ENCODE assay signal across 9 mouse cellular contexts in genomic region chr3:90464552-90465080, GRCm38 (mm10). TPM values are rescaled to one million over a fixed set of nuclear protein-coding genes. Genes with fewer than 3 reads are reported as not detected.
DNase-seq lines count a peak whose midpoint lies in the region; ATAC-seq and TF ChIP-seq lines count a peak whose summit lies in the region.
"Had no signal": no experiment of that assay in that cellular context is flagged by ENCODE, and none has a peak within 500 bp of the region (broad histone marks: within the 10 kb centered on the region; RNA-seq: fewer than 3 reads in every experiment).

No protein-coding gene starts in this region.

- no peak overlapping the region for H3K27ac ChIP-seq in forebrain, embryonic 16.5 days (ENCODE audit: low read length)
- no peak overlapping the region for H3K27ac ChIP-seq in hindbrain, embryonic 16.5 days (ENCODE audit: low read depth, low read length)
- no peak overlapping the region for H3K27ac ChIP-seq in neural tube, embryonic 15.5 days (replicated peaks)

- no peak; the same call in 1 of the 2 replicates for ATAC-seq in forebrain, embryonic 16.5 days
- no peak; the same call in 1 of the 2 replicates for ATAC-seq in hindbrain, embryonic 16.5 days
- no peak for ATAC-seq in neural tube, embryonic 15.5 days (ENCODE audit: low FRiP score)

- 13% methylated on average over 37 of the region's 37 CpGs for WGBS in forebrain, embryonic 16.5 days
- WGBS in hindbrain, embryonic 16.5 days, result 11% methylated on average over 36 of the region's 37 CpGs
- 10% methylated on average over 37 of the region's 37 CpGs for WGBS in lung, adult 2 months
- WGBS in neural tube, embryonic 15.5 days, result 13% methylated on average over 37 of the region's 37 CpGs

- no peak overlapping the region; the same call in 1 of the 2 replicates for H3K9ac ChIP-seq in forebrain, embryonic 16.5 days (replicated peaks; ENCODE audit: low read depth, low read length)
- peak overlapping the region; percentile 65 for H3K9ac ChIP-seq in hindbrain, embryonic 16.5 days (ENCODE audit: low read depth, low read length)
- H3K9ac ChIP-seq in neural tube, embryonic 15.5 days (replicated peaks), result peak overlapping the region; percentile 55; the same call in 1 of the 2 replicates

- peak; percentile 68; the same call in 1 of the 2 replicates for TF ChIP-seq POLR2A in lung, adult 2 months (IDR thresholded peaks at IDR 0.05; ENCODE audit: borderline replicate concordance, extremely low read depth, low read depth, low read length)

- peak overlapping the region; percentile 50 for H3K4me3 ChIP-seq in forebrain, embryonic 16.5 days (replicated peaks; ENCODE audit: low read length)
- peak overlapping the region; percentile 58 for H3K4me3 ChIP-seq in hindbrain, embryonic 16.5 days (ENCODE audit: low read length)
- peak overlapping the region; percentile 96 for H3K4me3 ChIP-seq in lung, adult 2 months (replicated peaks; ENCODE audit: extremely low read depth, low read depth, low read length)
- peak overlapping the region; percentile 60 for H3K4me3 ChIP-seq in neural tube, embryonic 15.5 days (replicated peaks)

- peaks cover 39% of the 10 kb centered on the region for H3K27me3 ChIP-seq in forebrain, embryonic 16.5 days (replicated peaks; ENCODE audit: control insufficient read depth, insufficient read depth, low read length)
- H3K27me3 ChIP-seq in hindbrain, embryonic 16.5 days (replicated peaks; ENCODE audit: control insufficient read depth, insufficient read depth, low read length), result peaks cover 33% of the 10 kb centered on the region
- H3K27me3 ChIP-seq in neural tube, embryonic 15.5 days (replicated peaks), result peaks cover 52% of the 10 kb centered on the region

- H3K4me2 ChIP-seq in forebrain, embryonic 16.5 days (ENCODE audit: low read length), result peak overlapping the region; percentile 99
- peak overlapping the region; percentile 94 for H3K4me2 ChIP-seq in hindbrain, embryonic 16.5 days (ENCODE audit: low read length)
- peak overlapping the region; percentile 96 for H3K4me2 ChIP-seq in neural tube, embryonic 15.5 days

- peak; percentile 35 for DNase-seq in ovary, adult 18-20 months (ENCODE audit: low spot score)
- DNase-seq in ovary, postnatal 10 days (ENCODE audit: low spot score), result no peak
- peak; percentile 75 for DNase-seq in lung, adult 2 months
- DNase-seq in right cerebral cortex, adult 2 months (ENCODE audit: low spot score in 2 of 2), result no peak
- DNase-seq in layer of hippocampus, postnatal 10 days (ENCODE audit: low spot score in 2 of 2), result no peak

- no peak for TF ChIP-seq CTCF in lung, adult 2 months (IDR thresholded peaks at IDR 0.05; ENCODE audit: insufficient read depth, low read length)

- no peaks in the 10 kb centered on the region for H3K9me3 ChIP-seq in forebrain, embryonic 16.5 days (ENCODE audit: control insufficient read depth, low read length)
- H3K9me3 ChIP-seq in hindbrain, embryonic 16.5 days (ENCODE audit: control insufficient read depth, low read length), result 0 out of 2 replicates have a peak, but pooled peaks cover 2% of the 10 kb centered on the region
- H3K9me3 ChIP-seq in neural tube, embryonic 15.5 days (replicated peaks), result no peaks in the 10 kb centered on the region

- H3K36me3 ChIP-seq in forebrain, embryonic 16.5 days (ENCODE audit: control insufficient read depth, insufficient read depth), result no peaks in the 10 kb centered on the region
- H3K36me3 ChIP-seq in hindbrain, embryonic 16.5 days (ENCODE audit: control insufficient read depth, insufficient read depth, low read length), result no peaks in the 10 kb centered on the region
- H3K36me3 ChIP-seq in neural tube, embryonic 15.5 days, result no peaks in the 10 kb centered on the region

- H3K4me1 ChIP-seq in forebrain, embryonic 16.5 days (replicated peaks; ENCODE audit: control insufficient read depth, insufficient read depth, low read length), result peaks cover 18% of the 10 kb centered on the region
- H3K4me1 ChIP-seq in hindbrain, embryonic 16.5 days (ENCODE audit: control insufficient read depth, insufficient read depth, low read depth, low read length), result peaks cover 10% of the 10 kb centered on the region
- no peaks in the 10 kb centered on the region; the same call in 1 of the 2 replicates for H3K4me1 ChIP-seq in lung, adult 2 months (ENCODE audit: control insufficient read depth, insufficient read depth, low read length)
- peaks cover 18% of the 10 kb centered on the region for H3K4me1 ChIP-seq in neural tube, embryonic 15.5 days

RNA-seq across cellular contexts. Expression of gene Npr1, which starts 1.1 kb away (rescaled TPM):
- 2.1 and 2.6 TPM in 2 replicates for polyA plus RNA-seq in forebrain, embryonic 16.5 days (2015; fragmentation: Nextera tagmentation; extraction: Ambion mirVana)
- 3.1 and 3.2 TPM in 2 replicates for polyA plus RNA-seq in hindbrain, embryonic 16.5 days (2015; fragmentation: Nextera tagmentation; extraction: Ambion mirVana)
- 162 and 199 TPM in 2 replicates for polyA plus RNA-seq in lung, adult 2 months (2012; rRNA removed)
- 3.1 and 4.4 TPM in 2 replicates for polyA plus RNA-seq in neural tube, embryonic 15.5 days (2015; fragmentation: Nextera tagmentation; extraction: Ambion mirVana)
- 1 to 10 TPM; 5.2 to 6.6 TPM for total RNA-seq in layer of hippocampus, postnatal 10 days (2021)
- total RNA-seq: hematopoietic stem cell, adult 5-6 weeks had no signal

RNA-seq across cellular contexts. Expression of gene Ilf2, which starts 11.3 kb away (rescaled TPM):
- 331 and 336 TPM in 2 replicates for polyA plus RNA-seq in forebrain, embryonic 16.5 days (2015; fragmentation: Nextera tagmentation; extraction: Ambion mirVana)
- 224 and 229 TPM in 2 replicates for polyA plus RNA-seq in hindbrain, embryonic 16.5 days (2015; fragmentation: Nextera tagmentation; extraction: Ambion mirVana)
- polyA plus RNA-seq in lung, adult 2 months (2012; rRNA removed), result 13.2 and 22.3 TPM in 2 replicates
- polyA plus RNA-seq in neural tube, embryonic 15.5 days (2015; fragmentation: Nextera tagmentation; extraction: Ambion mirVana), result 218 and 229 TPM in 2 replicates
- 100 to 1,000 TPM; 107 to 109 TPM for total RNA-seq in layer of hippocampus, postnatal 10 days (2021)

RNA-seq across cellular contexts. Expression of gene Snapin, which starts 26.2 kb away (rescaled TPM):
- 76.8 and 83.3 TPM in 2 replicates for polyA plus RNA-seq in forebrain, embryonic 16.5 days (2015; fragmentation: Nextera tagmentation; extraction: Ambion mirVana)
- 96.8 and 98.1 TPM in 2 replicates for polyA plus RNA-seq in hindbrain, embryonic 16.5 days (2015; fragmentation: Nextera tagmentation; extraction: Ambion mirVana)
- 29.0 and 47.3 TPM in 2 replicates for polyA plus RNA-seq in lung, adult 2 months (2012; rRNA removed)
- polyA plus RNA-seq in neural tube, embryonic 15.5 days (2015; fragmentation: Nextera tagmentation; extraction: Ambion mirVana), result 97.8 and 98.7 TPM in 2 replicates
- total RNA-seq in layer of hippocampus, postnatal 10 days (2021), result 10 to 100 TPM; 43.8 to 46.3 TPM

RNA-seq across cellular contexts. Expression of gene Ints3, which starts 31.2 kb away (rescaled TPM):
- 32.2 and 32.3 TPM in 2 replicates for polyA plus RNA-seq in forebrain, embryonic 16.5 days (2015; fragmentation: Nextera tagmentation; extraction: Ambion mirVana)
- 27.8 and 30.3 TPM in 2 replicates for polyA plus RNA-seq in hindbrain, embryonic 16.5 days (2015; fragmentation: Nextera tagmentation; extraction: Ambion mirVana)
- polyA plus RNA-seq in lung, adult 2 months (2012; rRNA removed), result 24.6 and 28.4 TPM in 2 replicates
- polyA plus RNA-seq in neural tube, embryonic 15.5 days (2015; fragmentation: Nextera tagmentation; extraction: Ambion mirVana), result 29.8 and 31.5 TPM in 2 replicates
- total RNA-seq in layer of hippocampus, postnatal 10 days (2021), result 10 to 100 TPM; 59.6 to 61.2 TPM

RNA-seq across cellular contexts. Expression of gene Chtop, which starts 44.7 kb away (rescaled TPM):
- 202 and 220 TPM in 2 replicates for polyA plus RNA-seq in forebrain, embryonic 16.5 days (2015; fragmentation: Nextera tagmentation; extraction: Ambion mirVana)
- 161 and 164 TPM in 2 replicates for polyA plus RNA-seq in hindbrain, embryonic 16.5 days (2015; fragmentation: Nextera tagmentation; extraction: Ambion mirVana)
- 38.6 and 48.4 TPM in 2 replicates for polyA plus RNA-seq in lung, adult 2 months (2012; rRNA removed)
- 169 TPM in 2 replicates for polyA plus RNA-seq in neural tube, embryonic 15.5 days (2015; fragmentation: Nextera tagmentation; extraction: Ambion mirVana)
- 100 to 1,000 TPM; 173 to 189 TPM for total RNA-seq in layer of hippocampus, postnatal 10 days (2021)

Comparison
In these comparisons a context has a peak if more than half of its experiments do, and no peak if none do; other contexts are left out.
1. DNase-seq: peak in ovary, adult 18-20 months (single experiment) and lung, adult 2 months (single experiment); none in ovary, postnatal 10 days (single experiment), right cerebral cortex, adult 2 months (0 of 2) and layer of hippocampus, postnatal 10 days (0 of 2).
2. RNA of gene Npr1, which starts 1.1 kb away (polyA plus RNA-seq): 162 to 199 TPM in lung, adult 2 months; 3.1 to 3.2 TPM in hindbrain, embryonic 16.5 days, 3.1 to 4.4 TPM in neural tube, embryonic 15.5 days and 2.1 to 2.6 TPM in forebrain, embryonic 16.5 days; every median in the first group is over 10 times any median in the second.
3. Peak in every context shown above with its lines, with median percentiles within 50 percentile points of each other: H3K4me2 ChIP-seq and H3K4me3 ChIP-seq.